Mouse (Mus musculus) ovary, adult 18-20 months (tissue): ENCODE results near the gene Adap1.
"Not testable (repeated sequence)": the region's sequence is repeated elsewhere in the genome, so short reads cannot be mapped to it uniquely, and the experiment has no call there.

ENCODE experiments used
- DNase-seq: peaks from one replicate; pipeline ENCODE4 v3.0.0; 2022; ENCODE audit warnings: low spot score, mixed read lengths

Gene Adap1

GRCm38 (mm10) chr5:139351134-139351533 lies 25.7 kb upstream of the Adap1 start, which contains the start of gene Cox19:
TSS of gene Cox19 (minus strand) at chr5:139351418.
- DNase-seq: no peak

GRCm38 (mm10) chr5:139349713-139350112 lies 24.3 kb upstream of the Adap1 start:
- no peak for DNase-seq

DNA sequence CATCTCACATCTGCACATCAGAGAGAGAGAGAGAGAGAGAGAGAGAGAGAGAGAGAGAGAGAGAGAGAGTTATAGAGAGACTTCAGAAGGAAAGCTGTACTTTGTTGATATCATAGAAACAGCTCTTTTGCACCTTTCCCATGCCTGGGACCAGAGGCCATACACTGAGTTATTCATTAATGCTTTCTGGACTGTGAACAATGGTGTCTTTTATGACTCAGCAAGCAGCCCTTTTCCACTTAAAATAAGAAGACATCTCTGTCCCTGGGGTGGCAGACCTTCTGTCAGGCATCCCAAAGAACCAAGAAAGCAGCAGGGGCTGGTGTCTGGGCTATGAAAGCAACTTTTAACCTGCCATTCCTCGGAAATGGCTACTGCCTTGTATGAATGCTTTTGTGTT lies 21.8 kb upstream of the Adap1 start:
- DNase-seq: no peak

GRCm38 (mm10) chr5:139345364-139345714 lies 19.9 kb upstream of the Adap1 start:
- DNase-seq: no peak

GRCm38 (mm10) chr5:139344687-139345363 lies 19.4 kb upstream of the Adap1 start:
- peak; percentile 90 for DNase-seq

GRCm38 (mm10) chr5:139344021-139344686 lies 18.7 kb upstream of the Adap1 start:
- peak; percentile 41 for DNase-seq

DNA sequence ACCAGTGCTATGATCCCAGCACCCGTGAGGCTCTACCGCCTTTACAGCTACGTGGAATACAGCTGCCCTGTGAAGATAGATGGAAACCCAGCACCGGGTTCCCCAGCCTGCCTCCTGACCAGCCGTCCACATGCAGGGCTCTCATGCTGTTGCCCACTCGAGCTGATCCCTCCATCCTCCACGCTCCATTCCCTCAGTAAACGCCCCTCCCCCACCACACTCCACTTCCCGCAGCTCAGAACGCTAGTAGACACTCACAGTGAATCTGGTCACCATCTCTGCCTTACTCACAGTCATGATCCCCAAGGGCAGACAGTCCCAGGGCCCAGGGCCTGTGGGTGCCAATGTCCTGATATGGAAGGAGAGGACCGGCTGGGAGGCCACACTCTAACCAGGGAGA lies 13.5 kb upstream of the Adap1 start:
- no peak for DNase-seq

DNA sequence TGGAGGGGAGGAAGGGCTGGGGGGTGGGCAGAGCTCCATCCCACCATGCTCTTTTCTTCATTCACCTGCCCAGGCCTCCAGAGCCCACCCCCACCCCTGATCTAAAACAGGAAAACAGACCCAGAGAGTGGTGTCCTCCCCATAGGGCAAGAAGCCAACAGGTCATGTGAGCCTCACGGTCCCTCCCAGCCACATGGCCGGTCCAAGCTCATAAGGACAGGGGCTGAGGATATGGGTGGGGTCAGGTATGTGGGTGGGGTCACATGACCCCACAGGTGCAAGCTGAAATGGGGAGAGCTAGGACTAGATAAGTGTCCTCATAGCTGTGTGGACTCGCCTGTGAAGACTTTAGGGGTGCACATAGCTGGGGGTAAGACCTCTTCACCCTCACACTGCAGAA lies 13.0 kb upstream of the Adap1 start:
- no peak for DNase-seq

DNA sequence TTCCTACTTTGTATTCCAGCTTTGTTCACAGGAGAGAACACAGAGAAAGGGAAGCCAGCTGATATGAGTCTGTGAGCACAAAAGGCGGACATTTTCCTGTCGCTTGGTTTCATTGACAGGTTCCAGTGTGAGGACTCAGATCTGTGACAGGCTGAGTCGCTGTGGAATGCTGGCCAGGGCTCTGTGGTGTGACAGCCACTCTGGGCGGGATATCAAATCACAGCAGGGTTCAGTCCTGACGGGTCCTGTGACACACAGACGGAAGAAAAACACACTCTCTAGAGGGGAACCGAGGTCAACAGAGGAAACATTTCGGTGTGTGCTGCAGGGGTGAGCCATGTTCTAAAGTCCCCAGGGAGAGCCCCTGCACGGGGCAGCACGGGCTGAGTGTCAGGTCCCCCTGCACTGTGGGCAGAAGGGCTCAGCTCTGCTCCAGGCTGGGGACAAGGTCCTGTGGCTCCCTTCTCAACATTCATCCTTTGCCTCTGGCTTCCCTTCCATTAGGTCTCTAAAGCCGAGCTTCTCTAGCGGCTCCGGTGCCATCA lies 12.5 kb upstream of the Adap1 start:
- no peak for DNase-seq

DNA sequence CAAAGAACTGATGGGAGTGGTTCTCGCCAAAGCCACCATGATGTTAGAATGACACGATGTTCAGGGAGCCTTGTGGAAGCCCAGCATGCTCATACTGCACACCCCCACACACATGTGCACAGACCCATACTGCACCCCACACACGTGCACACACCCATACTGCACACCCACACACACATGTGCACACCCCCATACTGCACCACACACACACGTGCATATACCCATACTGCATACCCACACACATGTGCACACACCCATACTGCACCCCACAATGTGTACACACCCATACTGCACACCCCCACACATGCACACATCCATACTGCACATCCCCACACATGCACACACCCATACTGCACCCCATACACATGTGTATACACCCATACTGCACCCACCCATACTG lies 10.2 kb upstream of the Adap1 start:
- no peak for DNase-seq

DNA sequence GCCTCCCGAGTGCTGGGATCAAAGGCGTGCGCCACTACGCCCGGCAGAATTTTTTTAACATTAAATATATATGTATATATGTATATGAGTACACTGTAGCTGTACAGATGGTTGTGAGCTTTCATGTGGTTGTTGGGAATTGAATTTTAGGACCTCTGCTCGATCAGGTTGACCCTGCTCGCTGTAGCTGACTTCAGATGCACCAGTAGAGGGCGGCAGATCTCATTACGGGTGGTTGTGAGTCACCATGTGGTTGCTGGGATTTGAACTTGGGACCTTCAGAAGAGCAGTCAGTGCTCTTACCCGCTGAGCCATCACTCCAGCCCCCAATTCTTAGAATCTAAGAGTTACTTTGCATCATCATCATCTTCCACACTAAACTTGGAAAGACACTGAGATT lies 9.0 kb upstream of the Adap1 start:
- not testable (repeated sequence) for DNase-seq

DNA sequence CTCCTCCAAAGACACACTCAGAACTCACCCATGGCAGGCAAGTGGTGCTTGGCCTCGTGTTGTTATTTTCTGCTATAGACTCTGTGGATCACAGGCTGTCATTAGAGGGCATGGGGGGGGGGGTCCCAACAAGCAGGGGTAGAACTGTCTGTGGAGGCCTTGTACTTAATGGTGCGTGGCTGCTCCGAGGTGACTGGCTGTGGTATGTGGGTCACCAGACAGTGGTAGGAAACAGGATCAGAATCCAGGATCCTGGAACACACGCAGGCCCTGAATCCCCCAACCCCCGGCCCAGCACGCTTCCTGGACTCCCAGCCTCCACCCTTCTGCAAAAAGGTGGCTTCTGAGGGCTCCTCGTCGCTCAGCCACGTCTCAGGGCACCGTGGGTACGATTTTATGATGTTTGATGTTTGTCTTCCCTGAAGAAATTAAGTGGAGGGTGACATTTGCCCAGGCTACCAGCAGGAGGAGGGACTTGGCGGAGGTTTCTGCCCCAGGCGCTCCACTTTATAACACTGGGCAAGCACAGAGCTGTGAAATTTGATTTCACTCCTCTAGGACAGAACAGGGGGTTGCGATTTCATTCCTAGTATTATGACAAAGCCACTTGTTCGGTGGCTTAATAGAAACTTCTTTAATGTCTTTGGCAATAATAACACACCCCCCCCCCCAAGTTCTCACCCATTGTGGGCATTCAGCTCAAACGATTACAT lies 8.0 kb upstream of the Adap1 start:
- no peak for DNase-seq

GRCm38 (mm10) chr5:139332590-139333272 lies 7.3 kb upstream of the Adap1 start:
- DNase-seq: no peak

DNA sequence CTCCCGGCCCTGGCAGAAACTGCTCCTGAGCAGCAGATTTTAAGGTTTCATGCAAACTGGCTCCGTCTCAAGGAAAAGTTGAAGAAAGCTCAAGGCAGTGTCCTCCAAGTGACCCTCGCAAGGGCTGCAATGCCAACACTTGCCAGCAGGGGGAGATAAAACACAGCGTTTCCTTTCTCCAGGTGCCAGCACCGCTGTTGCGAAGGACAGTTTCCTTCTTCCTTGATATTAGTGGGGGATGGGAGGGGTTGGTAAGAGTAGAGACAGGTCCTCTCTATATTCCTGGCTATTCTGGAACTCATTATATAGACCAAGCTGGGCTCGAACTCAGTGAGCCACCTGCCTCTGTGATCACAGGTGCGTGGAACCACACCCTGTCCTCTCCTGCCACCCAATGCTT lies 6.3 kb upstream of the Adap1 start:
- no peak for DNase-seq

GRCm38 (mm10) chr5:139330766-139331165 lies 5.3 kb upstream of the Adap1 start:
- DNase-seq: no peak

- DNase-seq: no peak
Measured at GRCm38 (mm10) chr5:139327634-139328020, 2.2 kb upstream of the Adap1 start.

- no peak for DNase-seq
Measured at GRCm38 (mm10) chr5:139326986-139327633, 1.7 kb upstream of the Adap1 start.

GRCm38 (mm10) chr5:139326111-139326696 lies 782 bp upstream of the Adap1 start:
- DNase-seq: no peak

DNA sequence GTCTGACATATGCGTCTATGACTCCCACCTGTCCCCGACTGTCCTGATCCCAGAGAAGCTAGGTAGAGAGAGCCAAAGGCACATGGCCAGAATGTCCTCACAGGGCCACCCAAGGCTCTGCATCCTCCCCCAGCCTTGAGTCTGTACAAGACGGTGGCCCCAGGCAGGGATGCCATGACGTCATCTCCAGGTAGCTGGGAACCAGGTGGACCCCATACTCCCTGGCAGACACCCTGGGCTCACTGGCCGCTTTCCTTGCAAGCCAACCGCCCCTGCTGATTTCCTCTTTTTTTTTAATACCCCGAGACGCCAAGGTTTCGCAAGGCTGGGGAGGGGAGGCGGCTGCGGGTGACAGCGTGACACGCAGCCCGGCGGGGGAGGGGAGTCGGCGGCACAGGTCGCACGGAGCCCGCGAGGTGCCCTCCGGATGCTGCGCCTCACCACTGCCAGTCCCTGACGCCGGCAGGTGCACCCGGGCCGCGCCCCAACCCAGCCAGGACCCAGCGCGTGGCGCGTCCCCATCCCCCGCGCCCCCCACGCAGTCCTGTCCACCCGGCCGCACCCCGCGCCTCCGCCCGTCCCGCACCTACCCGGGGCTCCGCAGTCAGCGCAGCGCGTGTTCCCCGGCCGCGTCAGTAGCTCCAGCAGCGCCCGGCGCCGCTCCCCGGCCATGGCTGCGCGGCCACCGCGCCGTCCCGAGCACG lies 579 bp downstream of the Adap1 start:
- DNase-seq: no peak

GRCm38 (mm10) chr5:139324045-139324491 lies 1.4 kb downstream of the Adap1 start:
- DNase-seq: no peak
